Mouse (Mus musculus) forebrain, embryonic 12.5 days (tissue): ENCODE measurements around the gene Ammecr1. TPM values are rescaled to one million over a fixed set of nuclear protein-coding genes. Genes with fewer than 3 reads are reported as not detected.
A peak's percentile ranks its signal among the peaks of the same experiment; 100 is the strongest.

Experiments
- ATAC-seq: fragments of 200-750 bp; cut with Nextera tagmentation; 2 replicates; pipeline ENCODE4 v1.8.0; 2017; ENCODE audit warnings: moderate TSS enrichment; ENCODE audit not compliant: low FRiP score
- H3K27ac ChIP-seq: fragments of 300-500 bp; sonication (generic); 2 replicates; pipeline ENCODE4 v1.5.1; 2016; ENCODE audit warnings: mild to moderate bottlenecking
- H3K27me3 ChIP-seq: fragments of 300-500 bp; sonication (generic); 2 replicates; pipeline ENCODE4 v1.6.1; 2016; ENCODE audit warnings: mild to moderate bottlenecking
- H3K36me3 ChIP-seq: fragments of 300-500 bp; sonication (generic); replicated peaks from 2 replicates; pipeline ENCODE4 v1.6.1; 2016; ENCODE audit warnings: mild to moderate bottlenecking
- H3K4me1 ChIP-seq: fragments of 300-500 bp; sonication (generic); 2 replicates; pipeline ENCODE4 v1.6.1; 2016
- H3K4me2 ChIP-seq: fragments of 300-500 bp; sonication (generic); 2 replicates; pipeline ENCODE4 v1.6.1; 2016; ENCODE audit warnings: mild to moderate bottlenecking, moderate library complexity
- H3K4me3 ChIP-seq: fragments of 300-500 bp; sonication (generic); replicated peaks from 2 replicates; pipeline ENCODE4 v1.5.1; 2016; ENCODE audit warnings: mild to moderate bottlenecking
- H3K9ac ChIP-seq: fragments of 300-500 bp; sonication (generic); 2 replicates; pipeline ENCODE4 v1.6.1; 2016; ENCODE audit warnings: mild to moderate bottlenecking
- H3K9me3 ChIP-seq: fragments of 300-500 bp; sonication (generic); 2 replicates; pipeline ENCODE4 v1.6.1; 2016
- WGBS: fragments of 180-500 bp; shearing (Covaris S2); methylation state at CpG from one replicate; pipeline ENCODE4 v1.1.7; 2016; 5-methylcytosine and 5-hydroxymethylcytosine counted together
- polyA plus RNA-seq: library from polyadenylated mRNA; unstranded; fragments of >200 nt; fragmentation: Nextera tagmentation; extraction: Ambion mirVana; gene quantifications from 2 replicates; pipeline ENCODE4 v1.2.1, GENCODE M21; 2016

Gene Ammecr1
- polyA plus RNA-seq, 1 experiment from 2014 or later: 11.3 TPM

DNA sequence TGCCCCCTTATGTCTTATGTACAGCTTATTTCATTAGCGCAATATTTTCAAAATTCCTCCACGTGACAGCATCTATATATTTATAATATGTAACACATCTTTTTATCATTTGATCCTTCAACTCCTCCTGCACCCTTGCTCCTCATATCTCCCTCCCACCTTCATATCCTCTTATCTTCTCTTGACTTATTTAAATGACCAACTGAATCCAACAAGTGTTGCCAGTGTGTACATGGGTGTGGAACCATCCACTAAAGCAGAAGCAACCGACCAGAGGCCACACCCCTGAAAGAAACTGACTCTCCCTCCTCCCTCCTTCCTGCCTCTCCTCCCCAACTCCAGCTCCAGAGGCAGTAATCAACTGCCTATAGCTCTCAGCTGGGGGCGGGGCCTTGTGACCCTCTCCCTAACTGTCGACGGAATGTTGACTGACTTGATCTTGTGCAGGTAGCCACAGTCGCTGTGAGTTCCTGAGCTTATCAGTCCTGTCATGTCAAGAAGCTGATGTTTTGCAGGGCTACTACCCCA lies 6.0 kb upstream of the Ammecr1 start:
- no peaks in the 10 kb centered on the region for H3K4me1 ChIP-seq
- 44% methylated on average over 7 of the region's 7 CpGs for WGBS
- no peaks in the 10 kb centered on the region for H3K36me3 ChIP-seq
- no peak overlapping the region for H3K9ac ChIP-seq
- H3K27me3 ChIP-seq: peaks cover 17% of the 10 kb centered on the region
- H3K9me3 ChIP-seq: no peaks in the 10 kb centered on the region
- H3K4me3 ChIP-seq: no peak overlapping the region
- H3K4me2 ChIP-seq: no peak overlapping the region
- no peak for ATAC-seq
- no peak overlapping the region for H3K27ac ChIP-seq

DNA sequence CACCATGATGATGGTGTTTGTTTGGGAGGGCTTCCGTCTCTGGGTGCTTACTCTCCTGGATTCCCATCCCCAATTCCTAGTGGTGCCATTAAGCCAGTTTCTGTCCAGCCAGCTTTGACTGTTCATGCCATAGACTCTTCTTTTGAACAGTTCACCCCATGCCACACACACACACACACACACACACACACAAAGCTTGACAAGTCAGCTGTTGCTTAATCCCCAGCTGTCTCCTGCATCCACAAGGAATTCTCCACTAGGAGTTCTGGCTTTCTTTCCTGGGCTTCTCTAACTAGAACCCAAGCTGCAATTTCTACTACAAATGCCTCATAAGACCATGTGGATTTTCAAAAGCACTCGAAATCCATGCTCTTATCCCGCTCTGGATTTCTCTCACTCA lies 5.2 kb upstream of the Ammecr1 start:
- H3K27me3 ChIP-seq: peaks cover 17% of the 10 kb centered on the region
- 85% methylated on average over 3 of the region's 3 CpGs for WGBS
- H3K36me3 ChIP-seq: no peaks in the 10 kb centered on the region
- no peaks in the 10 kb centered on the region for H3K9me3 ChIP-seq
- H3K9ac ChIP-seq: no peak overlapping the region
- no peak overlapping the region for H3K27ac ChIP-seq
- no peak overlapping the region for H3K4me2 ChIP-seq
- no peak for ATAC-seq
- H3K4me3 ChIP-seq: no peak overlapping the region
- H3K4me1 ChIP-seq: no peaks in the 10 kb centered on the region

DNA sequence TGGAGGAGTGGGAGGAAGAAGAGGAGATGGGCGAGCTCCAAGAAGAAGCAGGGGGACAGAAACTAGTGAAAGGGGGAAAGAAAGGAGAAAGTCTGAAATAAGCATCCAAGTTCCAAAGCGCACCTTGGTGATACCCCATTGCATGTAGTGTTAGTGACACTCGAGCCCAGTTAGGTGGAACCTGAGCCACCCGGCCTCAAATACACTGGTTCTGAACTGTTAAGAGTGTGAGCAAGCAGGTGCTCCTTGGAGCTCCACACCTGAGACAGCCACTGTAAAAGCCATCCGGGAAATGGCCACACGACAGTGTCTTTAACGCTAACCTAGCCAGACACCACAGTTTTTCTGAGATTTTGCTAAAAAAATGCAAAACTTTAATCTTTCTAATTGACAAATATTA lies 539 bp upstream of the Ammecr1 start:
- H3K27me3 ChIP-seq: peaks cover 20% of the 10 kb centered on the region
- peak; percentile 24; the same call in 1 of the 2 replicates for ATAC-seq
- no peaks in the 10 kb centered on the region for H3K9me3 ChIP-seq
- no peak overlapping the region for H3K27ac ChIP-seq
- no peaks in the 10 kb centered on the region for H3K4me1 ChIP-seq
- no peak overlapping the region for H3K9ac ChIP-seq
- peak overlapping the region; percentile 45 for H3K4me2 ChIP-seq
- WGBS: 39% methylated on average over 7 of the region's 7 CpGs
- H3K36me3 ChIP-seq: no peaks in the 10 kb centered on the region
- peak overlapping the region; percentile 58 for H3K4me3 ChIP-seq

DNA sequence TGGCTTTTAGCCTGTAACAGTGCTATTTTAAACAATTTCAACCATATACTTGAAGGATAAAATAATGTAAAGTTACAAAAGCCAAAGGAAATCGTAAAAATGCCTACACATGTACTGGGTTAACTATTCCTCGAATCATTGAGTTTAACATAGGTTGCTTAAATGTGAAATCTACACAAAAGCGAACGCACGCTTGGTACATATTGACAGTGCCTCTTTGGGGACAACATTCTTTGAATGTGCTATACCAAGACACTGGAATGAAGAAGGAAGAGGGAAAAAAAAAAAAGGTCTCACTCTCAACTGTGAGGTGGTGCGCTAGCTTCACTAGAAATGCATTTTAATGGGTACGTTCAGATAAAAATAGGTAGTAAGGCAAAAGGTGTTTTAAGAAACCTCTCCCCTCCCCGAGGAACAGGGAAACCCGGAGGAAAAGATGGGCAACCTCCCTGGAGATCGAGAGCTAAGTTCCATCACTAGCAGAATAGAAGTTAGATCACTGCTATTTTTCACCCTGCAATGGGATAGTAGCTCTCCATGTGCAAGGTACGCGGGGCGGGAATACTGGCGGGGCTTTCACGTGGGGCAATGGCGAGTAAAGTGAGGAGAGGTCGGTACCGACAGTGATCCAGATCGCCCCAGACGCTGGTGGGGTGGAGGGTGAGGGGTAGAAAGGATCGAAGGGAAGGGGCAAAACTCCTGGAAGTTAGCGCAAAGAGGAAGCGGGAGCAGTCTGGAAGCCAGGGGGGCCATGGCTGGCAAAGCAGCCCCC lies 1.1 kb downstream of the Ammecr1 start:
- Histone ChIP-seq H3K27me3 (peaks cover 18% of the 10 kb centered on the region), H3K9ac (peak overlapping the region; percentile 70), H3K36me3 (no peaks in the 10 kb centered on the region), H3K4me1 (0 out of 2 replicates have a peak, but pooled peaks cover 2% of the 10 kb centered on the region), H3K9me3 (no peaks in the 10 kb centered on the region), H3K27ac (no peak overlapping the region), H3K4me3 (peak overlapping the region; percentile 58), H3K4me2 (peak overlapping the region; percentile 58)
- WGBS: 19% methylated on average over 23 of the region's 23 CpGs
- ATAC-seq: peak; percentile 27

DNA sequence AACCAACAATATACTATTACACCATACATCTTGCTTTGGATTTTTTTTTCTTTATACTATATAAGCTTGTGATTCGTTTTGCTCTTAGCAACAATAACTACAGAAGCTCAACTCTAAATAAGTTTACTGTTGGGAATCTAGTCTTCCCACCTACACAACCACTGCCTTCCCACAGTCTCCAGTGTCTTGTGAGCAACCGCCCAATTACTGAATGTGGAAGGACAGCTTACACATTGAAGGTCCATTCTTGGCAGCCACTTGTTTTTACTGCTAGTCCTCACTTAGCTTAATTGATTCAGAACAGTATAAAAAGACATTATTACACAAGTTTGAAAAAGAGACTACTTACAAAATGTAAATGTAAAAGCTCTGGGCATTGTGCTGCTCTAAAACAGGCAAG lies 6.1 kb downstream of the Ammecr1 start:
- H3K27me3 ChIP-seq: peaks cover 17% of the 10 kb centered on the region
- ATAC-seq: no peak
- WGBS: 51% methylated on average over 2 of the region's 2 CpGs

DNA sequence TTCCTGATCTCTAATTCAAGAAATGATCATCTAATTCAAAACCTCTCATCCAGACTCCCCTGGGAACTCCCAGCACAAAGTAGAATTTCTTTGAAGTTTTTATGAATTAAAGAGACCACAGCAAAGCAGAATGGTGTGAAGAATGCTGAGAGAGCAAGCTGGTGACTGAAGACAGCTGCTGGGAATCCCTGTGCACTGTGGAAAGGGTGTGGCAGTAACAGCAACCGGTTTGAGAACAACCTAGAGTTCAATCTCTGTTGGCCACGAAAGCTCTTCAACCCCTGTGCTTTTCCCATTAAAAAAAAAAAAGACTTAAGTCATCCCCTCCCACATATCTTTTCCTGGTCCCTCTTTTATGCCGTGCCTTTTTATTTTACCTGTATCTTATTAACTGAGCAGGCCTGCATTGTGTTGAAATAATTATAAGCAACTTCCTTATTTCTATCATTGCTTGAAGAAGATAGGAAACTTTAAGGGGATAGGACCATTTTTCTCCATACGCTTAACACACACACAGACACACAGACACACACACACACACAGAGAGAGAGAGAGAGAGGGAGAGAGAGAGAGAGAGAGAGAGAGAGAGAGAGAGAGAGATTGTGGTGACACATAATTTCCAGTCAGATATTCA lies 6.7 kb downstream of the Ammecr1 start:
- Histone ChIP-seq H3K4me3 (no peak overlapping the region), H3K27me3 (peaks cover 17% of the 10 kb centered on the region), H3K9ac (no peak overlapping the region), H3K4me1 (0 out of 2 replicates have a peak, but pooled peaks cover 3% of the 10 kb centered on the region), H3K27ac (no peak overlapping the region), H3K36me3 (no peaks in the 10 kb centered on the region), H3K9me3 (no peaks in the 10 kb centered on the region), H3K4me2 (no peak overlapping the region)
- 77% methylated on average over 4 of the region's 4 CpGs for WGBS
- no peak for ATAC-seq

More for the DNA sequence above, 6.1 kb downstream of the Ammecr1 start:
- Histone ChIP-seq H3K4me1 (0 out of 2 replicates have a peak, but pooled peaks cover 3% of the 10 kb centered on the region), H3K36me3 (no peaks in the 10 kb centered on the region), H3K27ac (no peak overlapping the region), H3K9me3 (no peaks in the 10 kb centered on the region), H3K4me3 (no peak overlapping the region), H3K9ac (no peak overlapping the region), H3K4me2 (no peak overlapping the region)

DNA sequence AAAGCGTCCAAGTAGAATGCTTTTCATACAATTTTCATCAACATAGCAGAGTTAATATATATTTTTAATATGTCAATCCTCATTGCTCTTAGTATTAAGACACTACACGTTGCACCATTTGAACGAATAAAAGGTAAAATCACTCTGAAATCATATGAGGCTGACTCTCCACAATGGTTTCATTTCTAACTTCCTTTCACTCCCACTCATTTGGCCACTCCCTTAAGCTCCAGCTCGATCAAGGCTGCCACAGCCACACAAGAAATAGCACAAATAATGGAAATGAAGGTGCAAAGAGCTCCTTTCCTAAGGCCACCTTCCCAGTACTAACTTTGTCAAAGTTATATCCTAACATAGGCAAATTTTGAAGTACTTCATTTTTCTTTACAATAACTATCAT lies 38.1 kb downstream of the Ammecr1 start:
- H3K9me3 ChIP-seq: no peaks in the 10 kb centered on the region
- H3K27ac ChIP-seq: no peak overlapping the region
- WGBS: 87% methylated on average over 4 of the region's 4 CpGs
- H3K4me3 ChIP-seq: no peak overlapping the region
- ATAC-seq: no peak
- H3K36me3 ChIP-seq: no peaks in the 10 kb centered on the region
- H3K4me1 ChIP-seq: no peaks in the 10 kb centered on the region
- H3K27me3 ChIP-seq: no peaks in the 10 kb centered on the region
- H3K4me2 ChIP-seq: no peak overlapping the region
- H3K9ac ChIP-seq: no peak overlapping the region

DNA sequence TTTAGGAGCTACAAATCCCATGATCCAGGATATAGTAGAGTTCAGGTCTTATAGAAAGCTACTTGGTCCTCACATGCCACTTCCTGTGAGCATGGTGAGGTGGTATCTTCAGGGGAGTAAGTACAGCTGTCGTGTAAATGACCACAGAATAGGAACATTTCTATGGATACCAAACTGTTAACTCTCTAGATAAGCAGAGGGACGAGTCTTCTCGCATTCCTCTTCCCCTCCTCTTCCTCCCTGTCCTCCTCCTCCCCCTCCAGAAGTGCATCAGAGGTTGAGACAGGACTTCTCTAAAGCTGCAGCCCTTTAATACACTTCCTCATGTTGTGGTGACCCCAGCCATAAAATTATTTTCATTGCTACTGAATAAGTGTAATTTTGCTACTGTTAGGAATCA lies 49.1 kb downstream of the Ammecr1 start:
- H3K4me2 ChIP-seq: no peak overlapping the region
- no peak overlapping the region for H3K4me3 ChIP-seq
- no peak for ATAC-seq
- H3K27ac ChIP-seq: no peak overlapping the region
- no peaks in the 10 kb centered on the region for H3K9me3 ChIP-seq
- H3K9ac ChIP-seq: no peak overlapping the region
- no peaks in the 10 kb centered on the region for H3K36me3 ChIP-seq
- H3K4me1 ChIP-seq: no peaks in the 10 kb centered on the region
- peaks cover 6% of the 10 kb centered on the region; the same call in 1 of the 2 replicates for H3K27me3 ChIP-seq
- 61% methylated on average over 3 of the region's 3 CpGs for WGBS

DNA sequence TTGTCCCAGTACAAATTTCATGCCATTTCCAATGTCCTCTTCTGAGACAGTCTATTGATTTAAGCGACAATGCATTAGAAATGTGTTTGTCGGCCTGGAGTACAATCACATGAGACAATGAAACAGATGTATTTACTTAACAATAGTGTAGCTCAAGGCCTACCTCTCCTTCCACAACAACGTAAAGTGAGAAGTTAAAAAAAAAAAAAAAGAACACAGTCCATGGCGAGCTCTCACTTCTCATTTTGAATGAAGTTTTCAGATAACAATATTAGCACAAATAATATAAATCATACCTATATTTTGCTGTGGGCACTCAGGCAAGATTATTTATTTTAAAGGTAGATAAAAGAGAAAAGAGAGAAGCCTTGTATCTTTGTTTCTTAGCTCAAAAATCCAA lies 49.8 kb downstream of the Ammecr1 start:
- Histone ChIP-seq H3K27ac (no peak overlapping the region), H3K9me3 (no peaks in the 10 kb centered on the region), H3K4me1 (no peaks in the 10 kb centered on the region), H3K4me3 (no peak overlapping the region), H3K27me3 (peaks cover 6% of the 10 kb centered on the region; the same call in 1 of the 2 replicates), H3K9ac (no peak overlapping the region), H3K36me3 (no peaks in the 10 kb centered on the region), H3K4me2 (no peak overlapping the region)
- WGBS: 72% methylated on average over 4 of the region's 4 CpGs
- no peak for ATAC-seq

DNA sequence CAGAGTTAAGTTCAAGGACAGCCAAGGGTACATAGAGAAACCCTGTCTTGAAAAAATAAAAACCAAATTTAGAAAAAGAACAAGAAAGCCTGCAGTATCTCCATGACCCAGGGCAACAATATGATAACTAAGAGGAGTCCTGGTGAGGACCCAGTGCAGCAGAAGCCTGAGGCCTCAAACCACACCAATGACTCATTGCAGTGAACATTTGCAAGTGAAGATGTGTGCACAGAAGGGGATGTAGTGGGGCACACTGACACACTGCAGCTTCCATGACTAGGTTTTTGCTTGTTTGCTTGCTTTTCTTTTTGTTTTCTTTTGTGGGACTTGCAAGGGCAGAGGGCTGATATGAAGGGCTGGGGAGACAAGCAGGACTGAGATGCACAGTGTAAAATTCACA lies 52.3 kb downstream of the Ammecr1 start:
- Histone ChIP-seq H3K9me3 (no peaks in the 10 kb centered on the region), H3K4me2 (no peak overlapping the region)
- ATAC-seq: no peak

DNA sequence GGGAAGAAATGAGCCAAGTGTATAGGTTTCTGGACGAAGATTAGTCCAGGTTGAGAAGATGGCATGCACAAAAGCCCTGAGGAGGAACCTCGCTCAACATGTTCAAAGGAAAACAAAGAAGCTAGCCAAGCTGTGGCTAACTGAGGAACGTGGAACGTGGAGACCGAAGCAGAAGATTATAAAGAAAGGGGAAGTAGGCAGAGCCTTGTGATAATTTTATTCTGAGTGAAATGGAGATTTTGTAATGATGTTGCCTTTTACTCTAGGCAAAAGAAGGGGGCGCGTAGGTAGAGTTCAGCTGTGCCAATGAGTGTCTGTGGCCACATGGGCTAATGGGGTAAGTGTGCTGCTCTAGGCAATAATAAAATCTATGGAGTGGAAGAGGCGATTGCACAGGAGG lies 62.7 kb downstream of the Ammecr1 start:
- Histone ChIP-seq H3K9me3 (no peaks in the 10 kb centered on the region), H3K9ac (no peak overlapping the region), H3K4me1 (no peaks in the 10 kb centered on the region), H3K27me3 (peaks cover 21% of the 10 kb centered on the region), H3K4me3 (no peak overlapping the region), H3K36me3 (no peaks in the 10 kb centered on the region), H3K4me2 (no peak overlapping the region), H3K27ac (no peak overlapping the region)
- no peak for ATAC-seq
- WGBS: 83% methylated on average over 8 of the region's 8 CpGs

More for the DNA sequence above, 52.3 kb downstream of the Ammecr1 start:
- no peak overlapping the region for H3K27ac ChIP-seq
- H3K4me1 ChIP-seq: no peaks in the 10 kb centered on the region
- H3K4me3 ChIP-seq: no peak overlapping the region
- peaks cover 9% of the 10 kb centered on the region; the same call in 1 of the 2 replicates for H3K27me3 ChIP-seq
- H3K9ac ChIP-seq: no peak overlapping the region
- no peaks in the 10 kb centered on the region for H3K36me3 ChIP-seq

DNA sequence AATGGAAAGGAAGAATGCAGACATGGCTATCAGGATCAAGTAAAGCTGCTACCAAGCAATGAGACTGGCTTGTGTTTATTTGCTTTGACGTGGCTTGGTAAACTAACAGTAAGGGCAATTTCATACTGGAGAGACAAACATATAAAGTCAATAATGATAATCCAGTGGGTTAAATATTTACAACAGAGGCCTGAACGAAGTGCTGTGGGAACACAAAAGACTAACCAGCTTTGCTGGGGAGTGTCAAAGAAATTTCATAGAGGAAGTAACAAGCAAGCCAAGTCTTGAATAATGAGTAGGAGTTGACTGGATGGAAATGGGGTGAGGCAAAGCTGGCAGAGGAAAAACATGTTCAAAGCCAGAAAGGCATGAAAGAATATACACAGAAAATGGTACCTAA lies 63.9 kb downstream of the Ammecr1 start:
- Histone ChIP-seq H3K27ac (no peak overlapping the region), H3K9me3 (no peaks in the 10 kb centered on the region), H3K4me3 (no peak overlapping the region), H3K27me3 (peaks cover 21% of the 10 kb centered on the region), H3K4me1 (no peaks in the 10 kb centered on the region), H3K4me2 (no peak overlapping the region), H3K9ac (no peak overlapping the region), H3K36me3 (no peaks in the 10 kb centered on the region)
- WGBS: 80% methylated on average over 2 of the region's 2 CpGs
- ATAC-seq: no peak
